Mouse (Mus musculus) liver, postnatal 0 days (tissue): ENCODE measurements around the gene Gdpd5. TPM values are rescaled to one million over a fixed set of nuclear protein-coding genes. Genes with fewer than 3 reads are reported as not detected.
A peak's percentile ranks its signal among the peaks of the same experiment; 100 is the strongest.

Source experiments
- ATAC-seq: fragments of 200-750 bp; cut with Nextera tagmentation; 2 replicates; pipeline ENCODE4 v1.8.0; 2017; ENCODE audit warnings: mild to moderate bottlenecking, moderate library complexity
- DNase-seq: peaks from one replicate; pipeline ENCODE4 v3.0.0-alpha.2; 2016
- H3K27ac ChIP-seq: fragments of 300-500 bp; sonication (generic); 2 replicates; pipeline ENCODE4 v1.5.1; 2014; ENCODE audit warnings: antibody characterized with exemption, moderate library complexity, mild to moderate bottlenecking, low read depth
- H3K27me3 ChIP-seq: fragments of 300-500 bp; sonication (generic); 2 replicates; pipeline ENCODE4 v1.6.1; 2014; ENCODE audit warnings: low read length, control low read depth, mixed read lengths; ENCODE audit not compliant: insufficient read depth
- H3K36me3 ChIP-seq: fragments of 300-500 bp; sonication (generic); replicated peaks from 2 replicates; pipeline ENCODE4 v1.6.1; 2014; ENCODE audit warnings: mild to moderate bottlenecking, control low read depth, low read length, moderate library complexity, mixed read lengths; ENCODE audit not compliant: insufficient read depth
- H3K4me1 ChIP-seq: fragments of 300-500 bp; sonication (generic); 2 replicates; pipeline ENCODE4 v1.6.1; 2014; ENCODE audit warnings: antibody characterized with exemption, mild to moderate bottlenecking, control low read depth; ENCODE audit not compliant: insufficient read depth
- H3K4me2 ChIP-seq: fragments of 300-500 bp; sonication (generic); 2 replicates; pipeline ENCODE4 v1.6.1; 2014; ENCODE audit warnings: low read depth, mild to moderate bottlenecking, low read length, moderate library complexity, mixed read lengths
- H3K4me3 ChIP-seq: fragments of 300-500 bp; sonication (generic); 2 replicates; pipeline ENCODE4 v1.5.1; 2014; ENCODE audit warnings: low read depth, low read length
- H3K9ac ChIP-seq: fragments of 300-500 bp; sonication (generic); replicated peaks from 2 replicates; pipeline ENCODE4 v1.6.1; 2014; ENCODE audit warnings: mild to moderate bottlenecking, moderate library complexity
- H3K9me3 ChIP-seq: fragments of 300-500 bp; sonication (generic); 2 replicates; pipeline ENCODE4 v1.6.1; 2016; ENCODE audit warnings: mild to moderate bottlenecking, control low read depth, low read length, mixed read lengths
- CTCF ChIP-seq: sonication (generic); IDR thresholded peaks from 2 replicates; pipeline ENCODE4 v1.5.1; 2016; ENCODE audit warnings: antibody characterized with exemption, low read depth
- EP300 ChIP-seq: IDR thresholded peaks from 2 replicates; pipeline ENCODE4 v1.6.1; 2016; ENCODE audit warnings: antibody characterized with exemption, low read depth, mild to moderate bottlenecking
- WGBS: fragments of 180-500 bp; shearing (Covaris S2); extraction: QIAGEN DNeasy Blood & Tissue Kit; methylation state at CpG from one replicate; pipeline ENCODE4 v1.1.7; 2014; ENCODE audit not compliant: insufficient replicate concordance; 5-methylcytosine and 5-hydroxymethylcytosine counted together
- polyA plus RNA-seq: library from polyadenylated mRNA; unstranded; fragments of >200 nt; fragmentation: Nextera tagmentation; extraction: Ambion mirVana; gene quantifications from 2 replicates; pipeline ENCODE4 v1.2.1, GENCODE M21; 2015

The Gdpd5 gene
- polyA plus RNA-seq, 1 experiment from 2014 or later: 1.7 TPM

DNA sequence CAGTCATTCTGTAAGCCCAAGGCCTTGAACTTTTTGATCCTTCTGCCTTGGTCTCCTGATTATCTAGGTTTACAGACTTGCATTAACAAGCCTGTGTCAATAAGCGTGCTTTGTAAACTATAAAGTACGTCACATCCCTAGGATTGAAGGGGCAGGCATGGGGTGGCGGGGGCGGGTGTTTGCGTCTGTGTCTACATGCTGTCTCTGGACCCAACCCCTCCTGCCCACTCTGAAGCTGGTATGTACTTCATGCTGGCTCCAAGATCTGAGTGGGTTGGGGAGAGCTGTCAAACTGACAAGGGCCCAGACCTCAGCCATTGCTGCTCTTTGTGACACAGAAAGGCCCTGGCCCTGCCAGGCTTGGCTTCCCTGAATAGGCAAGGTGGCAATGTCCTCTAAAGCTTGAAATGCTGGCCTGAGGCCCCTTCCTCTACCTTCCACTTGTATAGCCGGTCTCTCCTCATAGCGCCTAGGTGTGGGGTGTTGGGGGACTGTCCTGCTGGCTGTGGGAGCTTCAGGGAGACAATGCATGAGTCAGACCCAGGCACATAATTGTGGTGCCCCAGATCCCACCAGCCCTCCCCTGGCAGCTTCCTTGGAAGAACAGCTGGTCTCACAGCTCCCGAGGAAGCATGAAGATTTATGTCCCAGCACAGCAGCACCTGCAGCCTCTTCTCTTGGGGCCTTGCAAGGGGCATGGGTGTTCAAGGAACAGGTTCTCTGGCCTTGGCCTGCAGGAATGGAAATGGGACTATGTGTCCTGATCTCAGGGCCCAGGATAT, 28.4 kb downstream of the Gdpd5 start:
- H3K4me1 ChIP-seq: peaks cover 16% of the 10 kb centered on the region
- no peak overlapping the region for H3K4me2 ChIP-seq
- TF ChIP-seq CTCF (no peak), EP300 (no peak)
- H3K27me3 ChIP-seq: no peaks in the 10 kb centered on the region
- H3K9me3 ChIP-seq: no peaks in the 10 kb centered on the region
- no peak overlapping the region for H3K4me3 ChIP-seq
- ATAC-seq: peak; percentile 50
- H3K27ac ChIP-seq: no peak overlapping the region
- no peak overlapping the region for H3K9ac ChIP-seq
- 60% methylated on average over 8 of the region's 8 CpGs for WGBS
- no peak for DNase-seq
- H3K36me3 ChIP-seq: no peaks in the 10 kb centered on the region

DNA sequence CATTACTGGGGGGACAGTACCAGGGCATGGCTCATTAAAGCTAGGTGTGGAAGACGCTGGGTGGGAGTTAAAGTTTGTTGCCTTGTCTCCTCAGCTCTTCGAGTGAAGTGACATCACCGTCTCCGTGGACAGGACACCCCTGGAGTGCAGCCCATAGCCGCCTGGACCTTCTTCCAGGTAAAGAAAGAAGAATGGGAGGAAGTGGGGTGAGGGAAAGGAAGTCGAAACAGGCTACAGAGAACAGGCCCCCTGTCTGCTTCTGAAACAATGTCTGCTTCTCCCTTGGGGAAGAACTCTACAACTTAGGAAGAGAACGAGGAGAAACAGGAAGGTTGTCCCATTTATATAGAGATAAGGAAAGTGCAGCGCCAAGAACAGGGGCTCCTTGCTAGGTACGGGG, 29.1 kb downstream of the Gdpd5 start:
- ATAC-seq: no peak
- H3K4me1 ChIP-seq: peaks cover 18% of the 10 kb centered on the region
- H3K4me3 ChIP-seq: no peak overlapping the region
- H3K36me3 ChIP-seq: no peaks in the 10 kb centered on the region
- H3K27ac ChIP-seq: no peak overlapping the region
- H3K4me2 ChIP-seq: no peak overlapping the region
- H3K9ac ChIP-seq: no peak overlapping the region
- no peaks in the 10 kb centered on the region for H3K27me3 ChIP-seq
- H3K9me3 ChIP-seq: no peaks in the 10 kb centered on the region
- TF ChIP-seq CTCF (no peak), EP300 (no peak)
- no peak for DNase-seq
- WGBS: 51% methylated on average over 9 of the region's 9 CpGs

DNA sequence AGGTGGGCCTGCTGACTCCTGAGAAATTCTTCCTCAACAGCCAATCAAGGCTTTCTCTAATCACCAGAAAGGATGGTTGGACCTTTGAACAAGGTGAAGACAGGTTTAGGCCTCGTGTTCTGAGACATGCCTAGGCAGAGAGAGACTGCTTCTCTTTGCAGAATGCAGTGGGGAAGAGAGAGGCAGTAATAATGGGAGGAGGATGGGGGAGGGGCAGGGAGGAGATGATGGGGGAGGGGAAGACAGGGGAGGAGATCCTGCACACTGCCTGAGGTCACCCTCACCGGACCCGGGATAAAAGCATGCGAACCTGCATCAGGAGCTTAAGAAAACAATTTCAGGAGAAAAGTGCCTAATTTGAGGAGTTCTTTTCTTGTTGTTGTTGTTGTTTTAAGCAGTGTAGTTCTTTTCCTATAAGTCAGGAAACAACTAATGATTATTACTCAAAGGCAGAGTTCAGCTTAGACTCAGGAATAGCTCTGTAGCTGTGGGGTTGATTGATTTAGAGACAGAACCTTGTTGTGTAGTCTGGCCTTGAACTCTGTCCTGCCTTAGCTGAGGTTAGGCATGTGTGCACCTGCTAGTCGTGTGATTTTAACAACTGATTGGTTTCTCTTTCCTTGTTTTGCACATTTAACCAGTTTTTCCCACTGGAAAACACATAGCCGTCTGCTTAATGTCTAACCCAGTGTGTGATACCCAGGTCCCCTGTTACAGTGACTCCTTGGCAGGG, 30.0 kb downstream of the Gdpd5 start:
- no peaks in the 10 kb centered on the region for H3K36me3 ChIP-seq
- 41% methylated on average over 6 of the region's 6 CpGs for WGBS
- TF ChIP-seq EP300: no peak
- no peak for TF ChIP-seq CTCF
- no peaks in the 10 kb centered on the region for H3K27me3 ChIP-seq
- no peak overlapping the region for H3K4me3 ChIP-seq
- no peaks in the 10 kb centered on the region for H3K9me3 ChIP-seq
- ATAC-seq (peak; percentile 67; the same call in 1 of the 2 replicates), DNase-seq (no peak)
- no peak overlapping the region for H3K4me2 ChIP-seq
- no peak overlapping the region for H3K9ac ChIP-seq
- H3K4me1 ChIP-seq: peaks cover 18% of the 10 kb centered on the region
- 0 out of 2 replicates have a peak overlapping the region, but pooled peaks have one; percentile 7 for H3K27ac ChIP-seq

DNA sequence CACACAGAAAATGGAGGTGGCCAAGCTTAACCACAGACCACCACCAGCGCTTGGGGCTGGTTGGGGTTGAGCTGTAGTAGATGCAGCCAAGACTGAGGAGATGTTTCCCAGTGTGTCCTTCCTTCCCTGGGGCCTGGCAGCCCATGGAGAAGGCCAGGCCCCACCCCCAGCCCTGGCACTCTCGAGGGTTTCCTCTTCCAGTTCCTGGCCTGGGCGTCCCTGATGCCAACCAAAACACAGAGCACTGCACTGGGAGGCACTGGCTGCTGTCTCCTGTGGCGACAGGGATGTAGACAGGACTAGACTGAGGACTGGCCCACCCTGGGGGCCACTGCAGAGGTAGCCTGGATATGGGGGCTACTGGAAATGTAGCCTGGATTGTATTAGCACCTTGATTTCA, 33.8 kb downstream of the Gdpd5 start:
- TF ChIP-seq EP300: no peak
- no peaks in the 10 kb centered on the region for H3K36me3 ChIP-seq
- ATAC-seq (no peak), DNase-seq (no peak)
- H3K4me2 ChIP-seq: no peak overlapping the region
- no peak overlapping the region for H3K9ac ChIP-seq
- H3K27me3 ChIP-seq: no peaks in the 10 kb centered on the region
- WGBS: 42% methylated on average over 4 of the region's 4 CpGs
- no peaks in the 10 kb centered on the region for H3K9me3 ChIP-seq
- H3K4me3 ChIP-seq: no peak overlapping the region
- H3K4me1 ChIP-seq: peaks cover 5% of the 10 kb centered on the region
- H3K27ac ChIP-seq: no peak overlapping the region

DNA sequence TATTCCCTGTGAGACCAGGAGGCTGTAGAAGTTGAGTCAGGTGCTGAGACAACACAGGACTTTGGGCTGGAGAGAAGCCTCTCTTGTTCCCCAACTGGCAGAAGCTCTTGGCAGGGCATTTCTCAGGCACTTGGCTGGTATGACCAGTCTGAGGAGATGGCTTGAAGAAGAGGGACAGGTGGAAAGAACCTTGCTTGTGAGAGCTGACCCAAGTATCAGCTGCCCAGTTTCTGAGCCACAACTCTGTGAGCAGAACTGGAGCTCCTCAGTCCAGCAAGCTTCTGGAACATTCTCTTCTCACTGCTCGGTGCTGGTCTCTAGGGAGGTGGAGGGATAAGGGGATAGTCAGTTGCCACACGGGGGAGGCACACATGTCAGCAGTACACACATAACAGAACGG, 38.1 kb downstream of the Gdpd5 start:
- H3K9me3 ChIP-seq: no peaks in the 10 kb centered on the region
- no peak for ATAC-seq
- peaks cover 11% of the 10 kb centered on the region for H3K4me1 ChIP-seq
- no peak overlapping the region for H3K9ac ChIP-seq
- TF ChIP-seq EP300: no peak
- no peak for TF ChIP-seq CTCF
- no peak overlapping the region for H3K4me3 ChIP-seq
- H3K4me2 ChIP-seq: no peak overlapping the region
- 72% methylated on average over 3 of the region's 3 CpGs for WGBS
- no peak for DNase-seq
- no peaks in the 10 kb centered on the region for H3K36me3 ChIP-seq
- H3K27ac ChIP-seq: no peak overlapping the region
- H3K27me3 ChIP-seq: no peaks in the 10 kb centered on the region

DNA sequence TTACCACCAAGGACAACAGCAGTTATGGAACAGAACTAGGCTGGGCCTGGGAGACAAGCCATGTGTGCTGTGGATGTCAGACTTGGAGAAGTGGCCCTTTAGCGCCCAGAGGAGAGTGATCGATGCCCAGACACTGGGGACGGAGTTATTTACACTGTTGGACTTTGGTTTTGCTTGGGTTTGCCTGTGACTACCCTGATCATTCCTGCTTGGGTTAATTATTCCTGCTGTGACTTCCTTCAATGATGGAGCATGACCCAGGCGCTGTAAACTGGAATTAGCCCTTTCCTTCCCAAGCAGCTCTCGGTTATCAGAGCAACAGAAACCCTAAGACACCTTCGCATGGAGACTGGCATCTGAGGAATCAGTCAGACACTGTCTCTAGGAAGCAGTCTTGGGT, 39.8 kb downstream of the Gdpd5 start:
- 63% methylated on average over 6 of the region's 6 CpGs for WGBS
- DNase-seq: no peak
- Histone ChIP-seq H3K9me3 (no peaks in the 10 kb centered on the region), H3K27ac (no peak overlapping the region), H3K4me1 (peaks cover 9% of the 10 kb centered on the region), H3K4me2 (no peak overlapping the region), H3K27me3 (no peaks in the 10 kb centered on the region), H3K36me3 (no peaks in the 10 kb centered on the region), H3K4me3 (no peak overlapping the region), H3K9ac (no peak overlapping the region)
- no peak for ATAC-seq
- TF ChIP-seq CTCF (no peak), EP300 (no peak)
